Mouse (Mus musculus) forebrain, embryonic 16.5 days (tissue): Measurements from ENCODE around the gene Taf5. TPM values are rescaled to one million over a fixed set of nuclear protein-coding genes. Genes with fewer than 3 reads are reported as not detected.
A peak's percentile ranks its signal among the peaks of the same experiment; 100 is the strongest.

Experiments used
- ATAC-seq: fragments of 200-750 bp; cut with Nextera tagmentation; 2 replicates; pipeline ENCODE4 v1.8.0; 2017; ENCODE audit warnings: mild to moderate bottlenecking, moderate library complexity
- H3K27ac ChIP-seq: fragments of 300-500 bp; sonication (generic); 2 replicates; pipeline ENCODE4 v1.5.1; 2014; ENCODE audit warnings: low read length, control low read depth
- H3K27me3 ChIP-seq: fragments of 300-500 bp; sonication (generic); replicated peaks from 2 replicates; pipeline ENCODE4 v1.6.1; 2014; ENCODE audit warnings: low read length; ENCODE audit not compliant: control insufficient read depth, insufficient read depth
- H3K36me3 ChIP-seq: fragments of 300-500 bp; sonication (generic); 2 replicates; pipeline ENCODE4 v1.6.1; 2014; ENCODE audit not compliant: control insufficient read depth, insufficient read depth
- H3K4me1 ChIP-seq: fragments of 300-500 bp; sonication (generic); replicated peaks from 2 replicates; pipeline ENCODE4 v1.6.1; 2014; ENCODE audit warnings: low read length; ENCODE audit not compliant: control insufficient read depth, insufficient read depth
- H3K4me2 ChIP-seq: fragments of 300-500 bp; sonication (generic); 2 replicates; pipeline ENCODE4 v1.6.1; 2014; ENCODE audit warnings: mild to moderate bottlenecking, low read length, control low read depth
- H3K4me3 ChIP-seq: fragments of 300-500 bp; sonication (generic); replicated peaks from 2 replicates; pipeline ENCODE4 v1.5.1; 2014; ENCODE audit warnings: mild to moderate bottlenecking, low read length, control low read depth
- H3K9ac ChIP-seq: fragments of 300-500 bp; sonication (generic); replicated peaks from 2 replicates; pipeline ENCODE4 v1.6.1; 2014; ENCODE audit warnings: low read depth, low read length, control low read depth
- H3K9me3 ChIP-seq: fragments of 300-500 bp; sonication (generic); 2 replicates; pipeline ENCODE4 v1.6.1; 2016; ENCODE audit warnings: low read length; ENCODE audit not compliant: control insufficient read depth
- WGBS: fragments of 180-500 bp; shearing (Covaris S2); extraction: QIAGEN DNeasy Blood & Tissue Kit; methylation state at CpG from one replicate; pipeline ENCODE4 v1.1.7; 2014; 5-methylcytosine and 5-hydroxymethylcytosine counted together
- polyA plus RNA-seq: library from polyadenylated mRNA; unstranded; fragments of >200 nt; fragmentation: Nextera tagmentation; extraction: Ambion mirVana; gene quantifications from 2 replicates; pipeline ENCODE4 v1.2.1, GENCODE M21; 2015

Gene Taf5
- polyA plus RNA-seq, 1 experiment from 2014 or later: 5.8 TPM

DNA sequence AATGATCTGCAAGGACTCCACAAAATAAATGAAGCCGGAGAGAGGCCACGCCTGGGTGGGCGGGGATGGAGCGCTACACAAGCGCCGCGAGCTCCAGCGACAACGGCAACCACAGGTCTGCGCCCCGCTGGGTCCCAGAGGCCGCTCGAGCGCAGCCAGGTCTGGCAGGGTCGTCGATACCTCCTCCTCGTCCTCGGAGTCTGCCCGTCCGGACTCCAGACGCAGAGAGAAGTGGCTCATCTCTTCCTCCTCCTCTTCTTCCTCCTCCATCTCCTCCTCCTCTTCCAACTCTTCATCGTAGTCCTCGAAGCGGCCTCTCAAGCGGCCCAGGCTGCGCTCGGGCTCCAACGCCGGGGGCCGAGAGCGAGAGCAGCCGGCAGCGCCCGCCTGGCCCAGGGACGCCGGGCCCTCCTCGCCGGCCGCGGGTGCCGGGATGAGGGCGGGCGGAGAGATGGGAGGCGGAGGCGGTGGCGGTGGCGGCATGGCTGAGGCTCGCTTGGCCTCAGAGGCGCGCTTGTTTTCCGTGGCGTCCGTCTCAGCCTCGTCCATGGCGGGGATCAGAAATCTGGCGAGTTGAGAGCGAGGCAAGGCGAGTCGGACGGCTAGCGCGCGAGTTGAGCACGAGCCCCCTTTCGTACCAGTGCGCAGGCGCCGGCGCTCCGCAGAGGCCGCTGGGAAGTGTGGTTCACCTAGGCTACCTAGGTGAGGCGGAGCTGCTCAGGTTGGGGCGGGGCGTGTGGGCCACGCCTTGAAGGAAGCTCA, 17.1 kb upstream of the Taf5 start, which contains the start of gene Pcgf6:
Gene Pcgf6 (minus strand): TSS at position 636 of the 762 bp plus-strand sequence.
- WGBS: under 1% methylated on average over 75 of the region's 75 CpGs

DNA sequence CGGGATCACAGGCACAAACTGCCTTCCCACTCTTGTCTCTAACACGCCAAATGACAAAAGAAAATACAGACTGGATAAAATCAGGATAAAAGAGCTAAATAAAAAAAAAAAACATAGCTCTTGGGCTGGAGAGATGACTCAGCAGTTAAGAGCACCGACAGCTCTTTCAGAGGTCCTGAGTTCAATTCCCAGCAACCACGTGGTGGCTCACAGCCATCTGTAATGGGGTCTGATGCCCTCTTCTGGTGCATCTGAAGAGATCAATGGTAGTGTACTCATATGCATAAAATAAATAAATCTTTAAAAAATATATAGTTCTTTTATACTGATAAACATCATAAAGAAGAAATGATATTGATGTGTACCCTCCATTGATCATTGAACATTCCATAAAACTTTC, 14.6 kb upstream of the Taf5 start:
- WGBS: 84% methylated on average over 4 of the region's 4 CpGs
- Histone ChIP-seq H3K4me2 (no peak overlapping the region), H3K36me3 (no peaks in the 10 kb centered on the region), H3K4me1 (peaks cover 20% of the 10 kb centered on the region), H3K27ac (no peak overlapping the region), H3K9ac (no peak overlapping the region), H3K27me3 (no peaks in the 10 kb centered on the region), H3K9me3 (no peaks in the 10 kb centered on the region), H3K4me3 (no peak overlapping the region)
- ATAC-seq: no peak

More for the DNA sequence above, 17.1 kb upstream of the Taf5 start, which contains the start of gene Pcgf6:
- Histone ChIP-seq H3K4me3 (peak within 1 kb of the TSS; percentile 98), H3K36me3 (peaks cover 8% of the 10 kb centered on the region; the same call in 1 of the 2 replicates), H3K4me2 (peak within 1 kb of the TSS; percentile 78), H3K9me3 (no peaks in the 10 kb centered on the region), H3K9ac (peak within 1 kb of the TSS; percentile 94), H3K27ac (peak within 1 kb of the TSS; percentile 84), H3K4me1 (peaks cover 20% of the 10 kb centered on the region), H3K27me3 (no peaks in the 10 kb centered on the region)
- ATAC-seq: peak; percentile 95

DNA sequence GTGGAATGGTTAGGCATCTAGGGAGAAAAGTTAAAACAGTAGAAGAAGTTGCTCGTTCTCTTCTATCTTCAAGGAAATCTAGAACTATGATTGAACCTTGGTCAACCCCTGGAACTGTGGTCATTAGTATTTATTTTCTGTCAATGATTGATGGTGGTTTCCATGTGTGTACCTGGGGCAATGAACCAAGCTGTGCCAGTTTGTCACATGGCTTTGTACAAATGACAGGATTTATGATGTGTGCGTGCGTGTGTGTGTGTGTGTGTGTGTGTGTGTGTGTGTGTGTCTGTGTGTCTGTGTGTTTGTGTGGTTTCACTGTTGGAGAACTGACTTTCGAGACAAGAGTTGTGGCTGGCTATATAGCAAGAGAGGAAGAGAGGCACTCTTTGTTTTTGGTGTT, 14.1 kb upstream of the Taf5 start:
- Histone ChIP-seq H3K27ac (no peak overlapping the region), H3K9me3 (no peaks in the 10 kb centered on the region), H3K4me3 (no peak overlapping the region), H3K4me1 (peaks cover 17% of the 10 kb centered on the region), H3K27me3 (no peaks in the 10 kb centered on the region), H3K4me2 (no peak overlapping the region), H3K36me3 (no peaks in the 10 kb centered on the region), H3K9ac (no peak overlapping the region)
- 92% methylated on average over 4 of the region's 4 CpGs for WGBS
- ATAC-seq: no peak

DNA sequence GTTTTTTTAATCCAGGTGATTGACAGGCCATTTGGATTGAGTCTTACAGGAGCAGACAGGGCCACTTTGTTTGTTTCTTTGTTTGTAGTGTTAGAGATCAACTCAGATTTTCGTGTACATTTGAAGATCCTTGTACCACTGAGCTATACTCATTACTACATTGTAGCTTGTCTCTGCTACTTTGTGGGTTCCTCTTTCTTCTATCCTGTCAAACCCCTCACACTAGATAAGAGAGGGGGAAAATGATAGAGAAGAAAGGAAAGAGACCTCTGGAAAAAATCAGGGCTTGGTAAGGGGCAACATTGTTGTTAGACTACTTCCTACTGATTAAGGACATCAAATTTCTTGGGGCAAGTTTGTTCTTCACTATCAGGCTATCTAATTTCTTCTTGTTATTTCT, 9.9 kb upstream of the Taf5 start:
- Histone ChIP-seq H3K9me3 (peaks cover 3% of the 10 kb centered on the region; the same call in 1 of the 2 replicates), H3K9ac (no peak overlapping the region), H3K27ac (no peak overlapping the region), H3K27me3 (no peaks in the 10 kb centered on the region), H3K36me3 (no peaks in the 10 kb centered on the region), H3K4me2 (no peak overlapping the region), H3K4me1 (no peaks in the 10 kb centered on the region), H3K4me3 (no peak overlapping the region)
- ATAC-seq: no peak
- 56% methylated on average over 1 of the region's 1 CpGs for WGBS

DNA sequence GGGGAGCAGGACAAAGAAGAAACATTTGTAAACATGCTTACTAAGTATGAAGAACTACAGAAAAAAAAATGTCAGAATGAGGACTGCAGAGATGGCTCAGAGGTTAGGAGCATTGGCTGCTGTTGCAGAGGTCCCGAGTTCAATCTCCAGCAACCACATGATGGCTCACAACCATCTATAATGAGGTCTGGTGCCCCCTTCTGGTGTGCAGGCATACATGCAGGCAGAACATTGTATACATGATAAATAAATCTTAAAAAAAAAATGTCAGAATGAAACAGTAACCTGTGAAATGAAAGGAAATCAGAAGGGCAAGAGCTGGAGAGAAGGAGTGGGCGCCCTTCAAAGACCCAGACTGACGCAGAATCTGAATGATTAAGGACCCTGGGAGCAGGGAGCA, 1.7 kb upstream of the Taf5 start:
- H3K36me3 ChIP-seq: no peaks in the 10 kb centered on the region; the same call in 1 of the 2 replicates
- peaks cover 10% of the 10 kb centered on the region for H3K4me1 ChIP-seq
- no peak overlapping the region for H3K9ac ChIP-seq
- no peak overlapping the region for H3K27ac ChIP-seq
- no peak for ATAC-seq
- H3K4me2 ChIP-seq: no peak overlapping the region
- 89% methylated on average over 3 of the region's 3 CpGs for WGBS
- H3K27me3 ChIP-seq: no peaks in the 10 kb centered on the region
- no peak overlapping the region for H3K4me3 ChIP-seq
- H3K9me3 ChIP-seq: peaks cover 3% of the 10 kb centered on the region; the same call in 1 of the 2 replicates

DNA sequence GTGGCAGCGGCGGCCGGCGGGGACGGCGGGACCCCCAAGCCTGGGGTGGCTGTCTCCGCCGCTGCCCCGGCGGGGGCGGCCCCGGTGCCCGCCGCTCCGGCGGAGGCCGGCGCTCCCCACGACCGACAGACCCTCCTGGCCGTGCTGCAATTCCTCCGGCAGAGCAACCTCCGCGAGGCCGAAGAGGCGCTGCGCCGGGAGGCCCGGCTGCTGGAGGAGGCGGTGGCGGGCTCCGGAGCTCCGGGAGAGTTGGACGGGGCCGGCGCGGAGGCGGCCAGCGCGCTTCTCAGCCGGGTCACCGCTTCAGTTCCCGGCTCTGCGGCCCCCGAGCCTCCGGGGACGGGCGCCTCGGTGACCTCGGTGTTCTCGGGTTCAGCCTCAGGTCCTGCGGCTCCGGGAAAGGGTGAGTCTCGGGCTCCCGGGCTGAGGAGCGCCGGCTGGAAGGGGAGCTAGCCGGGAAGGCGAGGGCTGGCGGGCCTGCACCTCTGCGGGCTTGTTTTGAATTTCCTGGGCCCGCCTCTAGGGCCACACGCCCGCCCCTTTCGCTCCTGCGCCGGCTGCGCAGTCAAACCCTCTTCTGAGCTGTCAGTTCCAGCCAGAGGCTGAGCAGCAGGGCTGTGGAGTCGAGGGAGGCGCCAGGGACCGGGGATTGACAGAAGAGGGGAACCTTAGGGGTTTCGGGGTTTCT, 522 bp downstream of the Taf5 start:
- Histone ChIP-seq H3K9ac (peak overlapping the region; percentile 86), H3K36me3 (peaks cover 9% of the 10 kb centered on the region), H3K4me1 (peaks cover 10% of the 10 kb centered on the region), H3K27me3 (no peaks in the 10 kb centered on the region), H3K4me3 (peak overlapping the region; percentile 89), H3K27ac (peak overlapping the region; percentile 91), H3K4me2 (peak overlapping the region; percentile 78), H3K9me3 (no peaks in the 10 kb centered on the region)
- under 1% methylated on average over 72 of the region's 72 CpGs for WGBS
- peak; percentile 93 for ATAC-seq

DNA sequence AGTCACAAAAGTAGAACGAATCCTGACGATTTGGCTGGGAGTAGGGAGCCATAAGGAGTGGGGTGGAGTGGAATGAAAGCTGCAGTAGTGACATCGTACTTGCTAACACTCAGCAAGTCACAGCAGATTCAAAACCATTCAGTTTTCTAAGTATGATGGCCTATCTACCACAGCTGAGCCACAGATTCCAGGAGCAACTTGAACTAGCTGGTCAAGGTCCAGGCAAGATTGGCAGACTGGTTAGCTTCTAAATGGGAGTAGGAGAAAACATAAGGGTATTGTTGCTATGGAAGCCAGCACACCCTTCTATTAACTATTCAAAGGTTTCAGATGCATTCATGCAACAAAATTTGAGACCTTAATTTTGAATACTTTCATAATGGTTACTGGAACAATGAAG, 20.7 kb downstream of the Taf5 start:
- Histone ChIP-seq H3K4me3 (no peak overlapping the region), H3K27ac (no peak overlapping the region), H3K9me3 (no peaks in the 10 kb centered on the region), H3K4me2 (no peak overlapping the region), H3K36me3 (peaks cover 18% of the 10 kb centered on the region), H3K27me3 (no peaks in the 10 kb centered on the region), H3K4me1 (peaks cover 20% of the 10 kb centered on the region), H3K9ac (no peak overlapping the region)
- WGBS: 81% methylated on average over 3 of the region's 3 CpGs
- no peak for ATAC-seq

DNA sequence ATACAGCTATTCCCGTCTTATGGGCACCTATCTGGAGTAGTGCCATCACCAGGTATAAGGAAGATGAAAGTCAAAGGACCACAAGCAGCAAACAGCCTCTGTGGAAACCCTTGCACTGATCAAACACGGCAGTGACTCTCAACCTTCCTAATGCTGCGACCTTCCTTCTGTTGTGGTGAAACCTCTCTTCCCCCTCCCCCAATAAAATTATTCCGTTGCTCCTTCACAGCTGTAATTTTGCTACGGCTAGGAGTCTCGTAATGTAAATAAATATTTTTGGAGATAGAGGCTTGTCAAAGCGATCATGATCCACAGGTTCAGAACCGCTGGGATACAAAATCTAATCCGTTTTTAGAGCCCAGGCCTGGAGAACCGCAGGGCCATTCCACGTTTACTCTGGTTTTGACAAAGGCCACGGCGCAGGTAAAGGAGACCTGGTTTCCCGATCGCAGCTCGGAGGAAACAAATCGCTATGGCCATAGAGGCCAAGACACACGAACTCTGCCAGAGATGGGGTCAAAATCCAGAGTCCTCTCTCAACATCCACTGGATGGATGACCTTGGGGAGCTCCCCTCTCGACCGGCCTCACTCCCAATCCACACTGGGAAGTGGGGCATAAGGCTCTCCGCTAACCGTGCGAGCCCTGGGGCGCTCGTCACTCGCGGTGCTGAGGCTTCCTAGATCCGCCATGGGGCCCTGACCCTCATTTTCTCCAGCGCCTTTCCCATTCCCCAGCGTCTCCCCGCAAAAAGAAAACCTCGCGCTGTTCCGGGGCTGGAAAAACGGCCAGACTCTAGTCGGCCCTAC, 22.4 kb downstream of the Taf5 start:
- peak overlapping the region; percentile 62 for H3K4me2 ChIP-seq
- ATAC-seq: peak; percentile 61
- peaks cover 20% of the 10 kb centered on the region for H3K4me1 ChIP-seq
- WGBS: 2% methylated on average over 36 of the region's 36 CpGs
- peak overlapping the region; percentile 78 for H3K4me3 ChIP-seq
- peak overlapping the region; percentile 64 for H3K27ac ChIP-seq
- H3K9ac ChIP-seq: peak overlapping the region; percentile 91
- peaks cover 9% of the 10 kb centered on the region for H3K36me3 ChIP-seq
- no peaks in the 10 kb centered on the region for H3K27me3 ChIP-seq
- H3K9me3 ChIP-seq: no peaks in the 10 kb centered on the region
